Mouse (Mus musculus) WW6 (cell line): ENCODE results near the gene Guca1a.
A peak's percentile ranks its signal among the peaks of the same experiment; 100 is the strongest.
"Not testable (repeated sequence)": the region's sequence is repeated elsewhere in the genome, so short reads cannot be mapped to it uniquely, and the experiment has no call there.

ENCODE experiments used
- DNase-seq: peaks from one replicate; pipeline ENCODE4 v3.0.0-alpha.2; 2013; ENCODE audit warnings: low read depth, low spot score

Gene Guca1a

GRCm38 (mm10) chr17:47409897-47410861 lies 9.8 kb upstream of the Guca1a start:
- DNase-seq: not testable (repeated sequence)

DNA sequence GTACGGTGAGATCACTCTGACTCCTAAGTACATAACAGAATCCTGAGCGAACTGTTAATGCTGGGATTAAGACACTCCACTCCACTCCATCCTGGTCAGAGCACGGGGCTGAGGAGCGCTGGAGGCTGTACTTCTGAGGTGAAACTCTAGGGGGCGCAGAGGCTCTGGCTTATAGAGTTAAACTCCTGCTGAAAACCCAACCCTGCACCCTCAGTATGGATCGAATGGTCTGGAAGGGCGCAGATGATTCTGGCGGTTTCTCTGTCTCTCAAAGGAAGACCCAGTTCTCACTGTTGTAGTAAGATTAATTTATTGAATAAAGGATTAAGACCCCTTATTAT lies 8.1 kb upstream of the Guca1a start:
- no peak for DNase-seq

- DNase-seq: no peak
Measured at GRCm38 (mm10) chr17:47407717-47408557, 7.6 kb upstream of the Guca1a start.

DNA sequence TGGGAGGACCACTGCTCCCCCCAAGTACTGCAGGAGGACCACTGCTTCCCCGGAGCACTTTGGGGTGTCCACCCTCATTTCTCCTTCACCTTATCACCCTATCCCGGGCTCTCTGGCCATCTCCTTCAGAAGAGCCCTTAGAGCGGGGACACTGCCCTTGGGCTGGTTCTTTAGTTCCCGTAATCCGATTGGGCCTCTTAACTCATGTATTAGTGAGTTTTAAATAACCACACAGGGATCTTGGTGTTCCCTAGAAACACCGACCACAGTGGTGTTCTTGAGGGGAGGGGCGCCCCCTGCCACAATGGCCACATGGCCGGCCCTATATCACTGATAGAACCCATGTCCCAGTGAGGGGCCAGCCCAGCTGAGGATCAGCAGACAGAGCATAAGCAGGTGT lies 1.3 kb downstream of the Guca1a start:
- DNase-seq: no peak

DNA sequence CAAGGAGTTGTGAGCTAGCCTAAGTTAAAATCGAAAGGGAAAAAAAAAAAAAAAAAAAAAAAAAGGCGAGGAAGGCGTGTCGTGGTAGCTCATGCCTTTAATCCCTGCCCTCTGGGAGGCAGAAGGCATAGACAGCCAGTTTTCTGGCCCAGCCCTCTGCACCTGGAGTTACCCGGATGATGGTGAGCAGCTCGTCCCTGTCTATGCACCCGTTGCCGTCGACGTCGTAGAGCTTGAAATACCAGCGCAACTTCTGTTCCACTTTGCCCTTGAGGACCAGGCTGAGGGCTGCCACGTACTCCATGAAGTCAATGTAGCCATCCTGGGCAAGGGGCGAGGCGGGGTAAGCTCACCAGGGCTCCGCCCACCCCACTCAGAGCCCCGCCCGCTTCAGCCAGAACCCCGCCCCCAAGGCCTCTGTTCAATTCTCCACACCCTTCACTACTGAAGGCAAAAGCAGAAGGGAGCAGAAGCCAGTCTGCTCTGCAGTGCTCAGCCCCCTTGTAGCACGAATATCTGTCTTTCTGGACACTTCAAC lies 4.9 kb downstream of the Guca1a start:
- no peak for DNase-seq

GRCm38 (mm10) chr17:47394223-47394869 lies 6.0 kb downstream of the Guca1a start:
- no peak for DNase-seq

- no peak for DNase-seq
Measured at GRCm38 (mm10) chr17:47386649-47387048, 13.7 kb downstream of the Guca1a start.

DNA sequence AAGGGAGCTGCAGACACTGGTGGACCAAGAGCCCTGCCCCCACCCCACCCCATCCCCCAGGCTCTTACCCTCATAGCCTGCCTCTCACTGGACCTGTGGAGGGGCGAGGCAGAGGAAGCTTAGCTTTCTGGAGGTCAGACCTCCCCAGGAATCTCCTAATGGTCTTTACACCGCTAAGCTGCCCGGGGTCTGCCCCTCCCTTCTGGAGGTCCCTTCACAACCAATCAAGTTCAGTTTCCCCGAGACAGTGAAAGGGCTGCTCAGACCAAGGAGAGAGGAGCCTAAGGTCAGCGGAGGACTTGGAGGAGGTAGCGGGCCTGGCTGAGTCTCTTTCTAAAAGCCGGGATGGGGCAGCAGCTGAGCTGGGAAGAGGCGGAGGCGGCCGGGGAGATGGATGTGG lies 15.2 kb downstream of the Guca1a start, which contains the start of gene Guca1b:
Guca1b (plus strand) TSS at position 249 of the 400 bp plus-strand sequence.
- no peak for DNase-seq

GRCm38 (mm10) chr17:47384064-47384463 lies 16.3 kb downstream of the Guca1a start:
- no peak for DNase-seq

GRCm38 (mm10) chr17:47383266-47383665 lies 17.1 kb downstream of the Guca1a start:
- no peak for DNase-seq

GRCm38 (mm10) chr17:47381917-47382316 lies 18.5 kb downstream of the Guca1a start:
- no peak for DNase-seq

DNA sequence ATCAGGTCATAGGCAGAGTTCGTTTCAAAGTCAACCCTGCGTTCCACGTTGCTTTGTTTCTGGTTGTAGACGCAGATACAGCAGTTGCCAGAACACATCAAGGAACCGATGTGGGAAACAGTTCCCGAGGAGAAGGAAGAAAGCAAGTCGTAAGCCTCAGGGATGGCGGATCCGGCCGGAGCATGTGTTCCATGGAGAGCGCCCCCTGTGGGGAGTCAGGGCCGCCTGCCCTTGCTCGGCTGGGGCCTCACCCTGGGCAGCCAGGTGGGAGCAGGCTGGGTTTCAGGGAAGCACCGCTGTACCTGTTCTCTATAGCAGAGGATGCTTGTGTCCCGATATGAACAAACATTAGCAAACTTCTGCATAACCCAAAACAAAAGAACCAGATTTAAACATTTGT lies 22.3 kb downstream of the Guca1a start:
- DNase-seq: no peak

GRCm38 (mm10) chr17:47376779-47377280 lies 23.6 kb downstream of the Guca1a start:
- DNase-seq: no peak

DNA sequence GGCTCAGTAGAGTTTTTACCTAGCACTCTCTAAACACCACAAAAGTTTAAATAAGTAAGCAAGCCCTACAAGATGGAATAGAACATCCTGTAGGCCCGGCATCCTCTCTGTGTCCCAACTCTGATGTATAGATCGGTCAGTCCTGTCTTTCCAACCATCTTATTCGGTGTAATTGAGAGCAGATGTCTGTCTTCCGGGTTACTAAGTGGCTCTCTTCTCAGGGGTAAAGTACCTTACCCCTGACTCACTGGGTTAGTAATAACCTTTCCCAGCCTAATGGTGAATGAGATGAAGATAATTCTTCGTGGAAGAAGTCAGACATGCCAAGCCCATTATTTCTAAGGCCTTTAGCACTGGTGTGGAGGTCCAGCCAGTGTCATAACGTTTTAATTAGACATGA lies 26.4 kb downstream of the Guca1a start:
- no peak for DNase-seq

DNA sequence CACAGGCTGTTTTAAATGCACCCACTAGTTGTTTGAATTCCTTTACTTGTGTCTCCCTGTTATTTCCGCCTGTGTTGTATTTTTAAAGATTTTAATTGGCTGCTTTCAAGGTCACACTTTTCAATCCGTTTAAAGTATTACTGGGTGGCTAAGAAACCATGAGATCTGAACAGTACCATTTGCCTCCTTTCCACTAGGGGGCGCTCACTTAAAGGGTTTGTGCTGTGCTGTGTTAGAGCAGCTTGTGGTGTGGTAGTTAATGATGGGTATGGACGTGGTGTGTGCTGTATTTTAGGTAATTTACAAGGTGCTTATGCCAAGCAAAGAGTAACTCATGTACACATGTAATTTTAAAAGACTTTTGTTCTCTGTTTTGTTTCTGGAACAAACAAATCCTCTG lies 28.9 kb downstream of the Guca1a start:
- no peak for DNase-seq

GRCm38 (mm10) chr17:47369087-47369443 lies 31.3 kb downstream of the Guca1a start:
- no peak for DNase-seq

DNA sequence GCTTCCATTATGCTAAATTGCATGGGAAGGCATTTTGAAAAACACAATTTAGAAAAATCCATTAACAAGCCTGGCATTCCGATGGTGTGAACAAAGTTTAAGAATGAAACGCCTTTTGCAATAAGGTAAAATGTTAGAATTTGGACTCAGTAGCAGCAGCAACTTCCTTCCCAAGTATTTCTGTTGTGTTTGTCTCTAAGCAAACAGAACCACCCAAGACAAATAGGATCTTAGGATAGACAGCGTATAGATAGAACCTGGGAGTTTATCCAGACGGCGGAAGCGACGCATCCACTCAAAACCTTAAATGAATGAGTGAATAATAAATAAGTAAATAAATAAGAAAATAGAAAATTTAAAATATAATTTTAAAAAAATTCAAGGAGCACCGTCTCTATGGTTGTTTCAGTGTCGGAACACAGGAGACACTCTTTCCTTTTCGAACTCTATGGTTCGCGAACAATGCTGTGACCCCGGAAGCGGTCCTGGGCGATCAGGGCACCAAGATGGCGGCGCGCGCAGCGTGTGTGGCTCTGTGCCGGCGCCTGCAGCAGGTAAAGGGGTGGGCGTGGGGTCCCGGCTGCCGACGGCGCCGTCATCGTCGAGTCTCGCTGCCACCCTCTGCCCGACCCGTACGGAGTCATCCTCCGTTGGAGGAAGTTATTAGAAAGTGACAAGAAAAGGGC lies 31.8 kb downstream of the Guca1a start, which contains the start of gene Mrps10:
Mrps10 (plus strand) TSS at position 487 of the 686 bp plus-strand sequence.
- peak; percentile 79 for DNase-seq

GRCm38 (mm10) chr17:47361343-47361742 lies 39.0 kb downstream of the Guca1a start:
- DNase-seq: no peak

DNA sequence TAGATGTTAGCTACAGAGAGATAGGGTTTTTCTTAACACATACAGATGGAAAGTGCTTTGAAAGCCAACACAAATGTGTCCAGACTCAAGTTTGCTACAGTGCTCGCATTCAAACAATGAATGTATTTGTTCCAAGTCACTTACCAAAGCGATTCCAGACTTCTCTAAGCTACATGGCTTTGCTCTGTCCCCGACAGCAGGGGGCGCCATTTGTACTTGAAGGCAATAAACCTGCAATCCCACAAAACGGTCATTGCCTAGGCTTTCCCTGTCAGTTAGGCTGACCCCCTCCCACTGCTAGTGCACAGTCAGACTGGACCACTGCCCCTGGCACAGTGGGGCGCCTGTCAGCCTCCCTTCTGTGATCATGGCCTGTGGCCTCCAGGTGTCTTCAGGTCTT lies 40.4 kb downstream of the Guca1a start:
- no peak for DNase-seq

- DNase-seq: no peak
Measured at GRCm38 (mm10) chr17:47349721-47350319, 50.6 kb downstream of the Guca1a start.
